Mouse (Mus musculus) ovary, adult 10 weeks (tissue): ENCODE measurements around the gene Atp11b. TPM values are rescaled to one million over a fixed set of nuclear protein-coding genes. Genes with fewer than 3 reads are reported as not detected.

Experiments
- polyA plus RNA-seq: library from polyadenylated mRNA; stranded (reverse); fragments of 350-450 nt; fragmentation: Illumina TruSeq; extraction: RNeasy Lipid Tissue Mini Kit (QIAGEN cat#74804); gene quantifications from one replicate; pipeline ENCODE4 v1.2.3, GENCODE M21; 2014

Atp11b gene
- polyA plus RNA-seq: 213 TPM

DNA sequence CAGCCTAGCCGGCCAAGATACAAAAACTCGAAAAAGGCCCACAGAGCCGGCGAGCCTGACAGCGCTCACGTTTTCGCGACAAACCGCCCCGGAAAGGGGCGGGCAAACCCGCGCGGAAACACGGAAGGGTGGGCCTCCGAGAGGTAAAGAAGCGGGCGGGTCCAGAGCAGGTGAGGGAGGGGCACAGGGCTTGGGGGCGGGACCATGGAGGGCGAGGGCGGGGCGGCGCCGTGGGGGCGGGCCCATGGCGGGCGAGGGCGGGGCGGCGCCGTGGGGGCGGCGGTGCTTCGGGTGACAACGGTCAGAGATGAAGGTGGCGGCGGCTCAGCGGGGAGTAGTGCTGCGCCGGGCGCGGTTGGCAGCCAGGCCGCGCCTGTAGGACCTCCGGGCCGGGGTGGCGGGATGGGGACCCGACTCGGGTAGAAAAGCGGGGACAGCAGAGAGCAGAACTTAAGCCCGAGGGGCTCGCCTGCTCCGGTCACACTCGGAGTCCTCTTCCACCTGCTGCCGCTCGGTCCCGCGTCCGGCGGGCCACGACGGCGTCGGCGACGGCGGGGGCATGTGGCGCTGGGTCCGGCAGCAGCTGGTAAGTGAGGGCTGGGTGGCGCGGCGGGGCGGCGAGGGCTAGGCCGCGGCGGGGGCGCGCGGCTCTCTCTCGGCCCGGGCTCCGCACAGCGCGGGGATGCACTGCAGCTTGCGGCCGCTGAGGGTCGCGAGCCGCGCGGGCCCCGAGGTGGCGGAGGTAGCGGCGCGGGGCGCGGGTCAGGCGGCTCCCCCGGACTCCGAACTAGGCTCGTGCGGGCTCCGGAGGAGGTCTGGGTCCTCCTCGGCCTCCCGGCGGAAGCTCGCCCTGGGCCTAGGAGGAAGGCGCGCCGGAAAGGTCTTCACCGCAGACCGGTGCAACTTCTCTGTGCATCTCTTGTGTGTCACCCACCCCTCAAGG lies at the start of gene Atp11b:
Atp11b (plus strand) TSS at position 282 of the 943 bp plus-strand sequence.

Other genes starting within 250 kb of the Atp11b start
- 366 TPM for gene Dcun1d1, start 183.3 kb downstream of the Atp11b start, polyA plus RNA-seq
- gene Mccc1, start 246.6 kb downstream of the Atp11b start, polyA plus RNA-seq: 44.0 TPM